Mouse (Mus musculus) midbrain, embryonic 12.5 days (tissue): ENCODE measurements around the gene Arl15. TPM values are rescaled to one million over a fixed set of nuclear protein-coding genes. Genes with fewer than 3 reads are reported as not detected.
A peak's percentile ranks its signal among the peaks of the same experiment; 100 is the strongest.

Source experiments
- ATAC-seq: fragments of 200-750 bp; cut with Nextera tagmentation; 2 replicates; pipeline ENCODE4 v1.8.0; 2017; ENCODE audit warnings: low read depth, moderate TSS enrichment, moderate library complexity; ENCODE audit not compliant: low FRiP score
- H3K27ac ChIP-seq: fragments of 300-500 bp; sonication (generic); replicated peaks from 2 replicates; pipeline ENCODE4 v1.5.1; 2016; ENCODE audit warnings: mild to moderate bottlenecking
- H3K27me3 ChIP-seq: fragments of 300-500 bp; sonication (generic); 2 replicates; pipeline ENCODE4 v1.6.1; 2016; ENCODE audit warnings: mild to moderate bottlenecking
- H3K36me3 ChIP-seq: fragments of 300-500 bp; sonication (generic); 2 replicates; pipeline ENCODE4 v1.6.1; 2016
- H3K4me1 ChIP-seq: fragments of 300-500 bp; sonication (generic); 2 replicates; pipeline ENCODE4 v1.6.1; 2016
- H3K4me2 ChIP-seq: fragments of 300-500 bp; sonication (generic); replicated peaks from 2 replicates; pipeline ENCODE4 v1.6.1; 2016; ENCODE audit warnings: mild to moderate bottlenecking, moderate library complexity
- H3K4me3 ChIP-seq: fragments of 300-500 bp; sonication (generic); 2 replicates; pipeline ENCODE4 v1.5.1; 2016; ENCODE audit warnings: mild to moderate bottlenecking
- H3K9ac ChIP-seq: fragments of 300-500 bp; sonication (generic); replicated peaks from 2 replicates; pipeline ENCODE4 v1.6.1; 2016; ENCODE audit warnings: mild to moderate bottlenecking, moderate library complexity
- H3K9me3 ChIP-seq: fragments of 300-500 bp; sonication (generic); 2 replicates; pipeline ENCODE4 v1.6.1; 2016; ENCODE audit warnings: mild to moderate bottlenecking
- WGBS: fragments of 180-500 bp; shearing (Covaris S2); methylation state at CpG from one replicate; pipeline ENCODE4 v1.1.7; 2016; 5-methylcytosine and 5-hydroxymethylcytosine counted together
- polyA plus RNA-seq: library from polyadenylated mRNA; unstranded; fragments of >200 nt; fragmentation: Nextera tagmentation; extraction: Ambion mirVana; gene quantifications from 2 replicates; pipeline ENCODE4 v1.2.1, GENCODE M21; 2016

Gene Arl15
- polyA plus RNA-seq, 1 experiment from 2014 or later, result 13.2 TPM

GRCm38 (mm10) chr13:113981461-113982000, 187.2 kb downstream of the Arl15 start:
- H3K27ac ChIP-seq, result no peak overlapping the region
- no peaks in the 10 kb centered on the region for H3K9me3 ChIP-seq
- H3K4me3 ChIP-seq, result no peak overlapping the region
- H3K36me3 ChIP-seq, result no peaks in the 10 kb centered on the region
- WGBS, result 8% methylated on average over 9 of the region's 9 CpGs
- H3K4me1 ChIP-seq, result peaks cover 23% of the 10 kb centered on the region
- ATAC-seq, result peak; percentile 82
- H3K9ac ChIP-seq, result no peak overlapping the region
- no peaks in the 10 kb centered on the region; the same call in 1 of the 2 replicates for H3K27me3 ChIP-seq
- peak overlapping the region; percentile 40 for H3K4me2 ChIP-seq

GRCm38 (mm10) chr13:113983633-113984032, 189.3 kb downstream of the Arl15 start:
- H3K27ac ChIP-seq, result no peak overlapping the region
- H3K36me3 ChIP-seq, result no peaks in the 10 kb centered on the region
- no peaks in the 10 kb centered on the region; the same call in 1 of the 2 replicates for H3K27me3 ChIP-seq
- no peak overlapping the region for H3K4me2 ChIP-seq
- H3K9ac ChIP-seq, result no peak overlapping the region
- no peak for ATAC-seq
- WGBS, result 66% methylated on average over 6 of the region's 6 CpGs
- no peaks in the 10 kb centered on the region for H3K9me3 ChIP-seq
- peaks cover 23% of the 10 kb centered on the region for H3K4me1 ChIP-seq
- no peak overlapping the region for H3K4me3 ChIP-seq

DNA sequence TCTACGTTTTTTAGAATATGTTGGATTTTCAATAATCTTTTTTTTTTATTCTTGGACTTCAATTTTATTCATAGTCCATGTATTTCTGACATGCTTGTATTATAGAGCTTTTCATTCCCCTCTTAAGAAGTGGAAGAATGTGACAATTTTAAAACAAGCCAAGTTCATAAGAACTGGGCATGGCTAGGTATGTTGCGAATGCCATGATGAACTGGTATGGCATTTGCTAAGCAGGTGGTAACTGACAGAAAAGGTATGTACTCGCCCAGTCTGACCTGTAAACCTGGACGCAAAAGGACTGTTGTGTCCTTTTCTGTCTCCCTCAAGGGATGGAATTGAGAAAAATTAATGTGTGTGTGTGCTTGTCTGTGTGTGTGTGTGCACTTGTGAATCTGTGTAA, 190.2 kb downstream of the Arl15 start:
- H3K9ac ChIP-seq, result no peak overlapping the region
- H3K36me3 ChIP-seq, result no peaks in the 10 kb centered on the region
- no peak overlapping the region for H3K4me3 ChIP-seq
- peaks cover 21% of the 10 kb centered on the region for H3K4me1 ChIP-seq
- no peak for ATAC-seq
- H3K27ac ChIP-seq, result no peak overlapping the region
- no peaks in the 10 kb centered on the region for H3K9me3 ChIP-seq
- no peak overlapping the region for H3K4me2 ChIP-seq
- WGBS, result 97% methylated on average over 4 of the region's 4 CpGs
- H3K27me3 ChIP-seq, result no peaks in the 10 kb centered on the region; the same call in 1 of the 2 replicates

GRCm38 (mm10) chr13:113986864-113987562, 192.7 kb downstream of the Arl15 start:
- Histone ChIP-seq H3K27me3 (no peaks in the 10 kb centered on the region), H3K4me3 (no peak overlapping the region), H3K4me1 (no peaks in the 10 kb centered on the region; the same call in 1 of the 2 replicates), H3K36me3 (no peaks in the 10 kb centered on the region), H3K9ac (no peak overlapping the region), H3K4me2 (no peak overlapping the region), H3K27ac (no peak overlapping the region), H3K9me3 (no peaks in the 10 kb centered on the region)
- WGBS, result 90% methylated on average over 13 of the region's 13 CpGs
- ATAC-seq, result no peak

DNA sequence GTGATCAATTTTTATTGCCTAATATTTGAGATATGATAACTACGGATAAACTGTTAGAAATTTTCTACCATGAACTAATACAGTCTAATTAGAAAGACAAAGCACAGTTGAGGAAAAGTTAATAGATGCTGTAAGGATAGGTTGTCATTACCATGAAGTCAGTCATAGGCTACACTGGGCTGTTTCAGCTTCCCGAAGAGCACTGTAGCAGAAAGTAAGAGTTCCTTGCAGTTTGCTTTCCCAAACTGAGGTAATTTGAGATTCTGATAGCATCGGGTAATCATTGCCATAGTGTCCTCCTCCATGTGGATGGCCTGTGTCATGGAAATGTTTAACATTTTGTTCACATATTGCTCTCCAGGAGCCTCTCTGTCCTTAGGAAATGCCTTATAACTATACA, 195.9 kb downstream of the Arl15 start:
- no peak for ATAC-seq

GRCm38 (mm10) chr13:113990701-113991100, 196.4 kb downstream of the Arl15 start:
- Histone ChIP-seq H3K4me1 (peaks cover 3% of the 10 kb centered on the region; the same call in 1 of the 2 replicates), H3K27ac (no peak overlapping the region), H3K9ac (no peak overlapping the region), H3K4me2 (no peak overlapping the region), H3K27me3 (no peaks in the 10 kb centered on the region), H3K9me3 (no peaks in the 10 kb centered on the region), H3K36me3 (no peaks in the 10 kb centered on the region), H3K4me3 (no peak overlapping the region)
- no peak for ATAC-seq
- WGBS, result 84% methylated on average over 10 of the region's 10 CpGs

More for the DNA sequence above, 195.9 kb downstream of the Arl15 start:
- Histone ChIP-seq H3K9ac (no peak overlapping the region), H3K27ac (no peak overlapping the region), H3K27me3 (no peaks in the 10 kb centered on the region), H3K4me3 (no peak overlapping the region), H3K9me3 (no peaks in the 10 kb centered on the region), H3K4me1 (no peaks in the 10 kb centered on the region), H3K4me2 (no peak overlapping the region), H3K36me3 (no peaks in the 10 kb centered on the region)
- WGBS, result 94% methylated on average over 3 of the region's 3 CpGs

DNA sequence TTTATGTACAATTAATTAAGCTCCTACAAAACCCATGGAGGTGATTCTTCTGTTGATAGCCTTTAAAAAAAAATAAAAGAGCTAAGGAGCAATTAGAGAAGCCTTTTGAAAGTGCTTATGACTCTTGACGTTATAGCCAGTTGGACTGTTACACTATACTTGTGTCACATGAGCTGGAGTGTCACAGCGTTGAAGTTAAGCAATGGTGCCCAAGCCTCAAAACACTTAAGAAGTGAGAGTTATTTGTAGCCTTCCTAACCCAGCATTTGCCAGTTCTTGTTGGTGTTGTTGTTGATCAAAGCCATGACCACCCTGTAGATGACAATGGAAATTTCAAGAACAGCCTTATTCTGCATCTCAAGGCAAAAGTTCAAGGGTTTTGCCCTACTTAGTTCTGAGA, 198.8 kb downstream of the Arl15 start:
- H3K27ac ChIP-seq, result no peak overlapping the region
- WGBS, result 94% methylated on average over 2 of the region's 2 CpGs
- no peak overlapping the region for H3K4me3 ChIP-seq
- ATAC-seq, result no peak
- no peaks in the 10 kb centered on the region for H3K9me3 ChIP-seq
- no peaks in the 10 kb centered on the region for H3K27me3 ChIP-seq
- H3K36me3 ChIP-seq, result no peaks in the 10 kb centered on the region
- H3K9ac ChIP-seq, result no peak overlapping the region
- peaks cover 10% of the 10 kb centered on the region; the same call in 1 of the 2 replicates for H3K4me1 ChIP-seq
- H3K4me2 ChIP-seq, result no peak overlapping the region

- no peak overlapping the region for H3K4me2 ChIP-seq
- WGBS, result 71% methylated on average over 6 of the region's 6 CpGs
- no peak overlapping the region for H3K4me3 ChIP-seq
- peaks cover 10% of the 10 kb centered on the region; the same call in 1 of the 2 replicates for H3K4me1 ChIP-seq
- H3K9ac ChIP-seq, result no peak overlapping the region
- no peaks in the 10 kb centered on the region for H3K9me3 ChIP-seq
- no peaks in the 10 kb centered on the region for H3K27me3 ChIP-seq
- H3K27ac ChIP-seq, result no peak overlapping the region
- no peaks in the 10 kb centered on the region for H3K36me3 ChIP-seq
- no peak for ATAC-seq
These were observed 200.3 kb downstream of the Arl15 start for GRCm38 (mm10) chr13:113994586-113994985.

DNA sequence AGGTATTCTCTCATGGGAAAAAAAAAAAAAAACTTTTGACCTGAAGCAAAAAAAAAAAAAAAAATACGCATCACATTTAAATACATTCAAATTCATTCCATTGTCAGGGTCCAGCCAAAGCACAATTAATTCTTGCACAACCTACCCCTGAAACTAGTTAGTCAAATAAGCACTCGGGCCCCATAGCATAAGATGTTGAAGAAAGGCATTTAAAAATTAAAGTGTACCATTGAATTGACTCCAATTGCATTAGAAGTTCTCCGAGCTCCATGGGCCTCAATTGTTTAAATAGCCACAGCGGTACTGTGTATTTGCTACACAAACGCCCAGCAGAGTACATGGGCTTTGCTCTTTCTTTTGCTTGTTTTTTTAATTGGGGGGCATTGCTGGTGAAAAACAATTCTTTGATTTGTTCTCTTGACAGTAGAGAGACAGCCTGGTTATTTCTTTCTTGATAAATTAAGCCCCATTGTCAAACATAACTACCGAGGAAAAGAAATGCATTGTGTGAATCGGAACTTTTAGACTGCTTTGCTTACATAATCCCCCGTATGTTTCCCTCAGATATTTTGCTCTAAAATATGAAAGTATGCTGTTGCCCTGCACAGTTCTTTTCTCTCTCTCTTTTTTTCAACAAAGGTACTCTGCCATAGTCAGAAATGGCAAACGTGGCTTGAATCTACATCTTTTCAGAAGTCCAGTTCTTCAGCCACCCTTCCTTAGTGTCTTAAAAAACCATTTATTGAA, 201.4 kb downstream of the Arl15 start:
- Histone ChIP-seq H3K4me1 (peaks cover 10% of the 10 kb centered on the region; the same call in 1 of the 2 replicates), H3K4me2 (no peak overlapping the region), H3K27me3 (no peaks in the 10 kb centered on the region), H3K9me3 (no peaks in the 10 kb centered on the region), H3K4me3 (no peak overlapping the region), H3K36me3 (no peaks in the 10 kb centered on the region), H3K9ac (no peak overlapping the region), H3K27ac (no peak overlapping the region)
- WGBS, result 66% methylated on average over 9 of the region's 9 CpGs
- ATAC-seq, result no peak

DNA sequence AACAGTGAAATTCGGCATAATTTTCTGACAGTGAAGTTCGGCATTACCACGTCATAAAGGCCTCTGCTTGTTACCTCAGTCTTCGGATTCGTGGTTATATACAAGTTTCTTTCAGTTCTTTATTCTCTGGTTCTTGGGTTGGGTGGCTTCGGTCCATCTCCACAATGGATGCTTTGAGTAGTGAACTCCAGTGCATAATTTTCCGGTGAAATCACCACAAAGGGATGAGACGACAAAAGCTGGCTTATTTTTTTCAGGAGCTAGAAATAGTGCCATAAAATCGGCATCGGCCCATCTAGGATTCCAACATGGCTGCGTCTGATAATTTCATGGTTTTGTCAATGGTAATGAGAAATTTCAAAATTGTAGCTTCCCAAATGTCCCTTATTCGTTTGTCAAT, 204.5 kb downstream of the Arl15 start:
- Histone ChIP-seq H3K27ac (no peak overlapping the region), H3K27me3 (no peaks in the 10 kb centered on the region), H3K9me3 (no peaks in the 10 kb centered on the region), H3K36me3 (no peaks in the 10 kb centered on the region), H3K4me3 (no peak overlapping the region), H3K4me1 (peaks cover 10% of the 10 kb centered on the region; the same call in 1 of the 2 replicates), H3K9ac (no peak overlapping the region), H3K4me2 (no peak overlapping the region)
- no peak for ATAC-seq
- 94% methylated on average over 12 of the region's 12 CpGs for WGBS

DNA sequence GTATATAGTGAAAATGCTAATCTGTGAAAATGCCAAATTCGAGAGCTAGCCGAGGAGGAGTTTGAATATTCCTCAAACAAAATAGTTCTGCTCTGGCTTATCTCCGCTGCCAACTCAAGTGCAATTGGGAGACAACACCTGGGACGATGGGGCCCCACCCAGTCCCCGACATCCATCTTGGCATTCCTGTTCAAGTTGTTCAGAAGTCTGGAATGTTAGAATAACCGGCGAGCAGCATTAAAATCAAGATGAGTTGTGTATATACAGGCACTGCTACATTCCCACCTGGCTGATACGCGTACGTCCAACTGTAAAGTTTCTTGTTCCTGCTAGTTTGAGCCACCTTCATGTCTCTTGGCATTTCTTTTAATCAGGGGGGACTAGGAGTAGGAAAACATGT, 209.2 kb downstream of the Arl15 start:
- no peaks in the 10 kb centered on the region for H3K4me1 ChIP-seq
- H3K27me3 ChIP-seq, result no peaks in the 10 kb centered on the region
- no peaks in the 10 kb centered on the region for H3K9me3 ChIP-seq
- H3K9ac ChIP-seq, result no peak overlapping the region
- ATAC-seq, result no peak
- H3K4me2 ChIP-seq, result no peak overlapping the region
- H3K27ac ChIP-seq, result no peak overlapping the region
- WGBS, result 95% methylated on average over 10 of the region's 10 CpGs
- no peaks in the 10 kb centered on the region for H3K36me3 ChIP-seq
- H3K4me3 ChIP-seq, result no peak overlapping the region

DNA sequence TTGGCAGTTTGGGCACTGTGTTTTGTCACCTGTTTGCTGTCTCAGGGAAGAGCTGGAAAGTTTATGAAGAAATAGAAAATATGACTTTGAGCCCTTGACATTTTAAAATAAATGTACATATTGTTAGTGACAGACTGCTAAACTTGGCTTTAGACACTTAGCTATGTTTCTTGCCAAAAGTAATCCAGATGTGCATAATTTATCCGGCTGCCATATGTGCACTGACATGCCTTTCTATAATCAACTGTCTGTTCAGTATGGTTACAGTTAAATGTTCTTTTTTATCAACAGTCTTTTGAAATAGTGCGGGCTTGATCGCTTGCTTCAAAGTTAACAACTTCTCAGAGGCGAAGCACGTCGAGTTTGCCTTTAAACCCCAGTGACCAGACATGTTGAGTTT, 209.9 kb downstream of the Arl15 start:
- H3K4me3 ChIP-seq, result no peak overlapping the region
- no peaks in the 10 kb centered on the region for H3K9me3 ChIP-seq
- no peak overlapping the region for H3K27ac ChIP-seq
- H3K4me2 ChIP-seq, result no peak overlapping the region
- no peaks in the 10 kb centered on the region for H3K27me3 ChIP-seq
- H3K9ac ChIP-seq, result no peak overlapping the region
- ATAC-seq, result no peak
- H3K4me1 ChIP-seq, result no peaks in the 10 kb centered on the region
- WGBS, result 83% methylated on average over 6 of the region's 6 CpGs
- H3K36me3 ChIP-seq, result no peaks in the 10 kb centered on the region
